Mouse (Mus musculus): ENCODE measurements around the gene Tex14. TPM values are rescaled to one million over a fixed set of nuclear protein-coding genes. Genes with fewer than 3 reads are reported as not detected.
"Not testable (repeated sequence)": the region's sequence is repeated elsewhere in the genome, so short reads cannot be mapped to it uniquely, and the experiment has no call there.

The Tex14 gene
- polyA plus RNA-seq, 1 experiment from 2014 or later, result not detected

GRCm38 (mm10) chr11:87449200-87449547 lies 44.3 kb downstream of the Tex14 start:
- H3K27ac ChIP-seq (ENCODE audit: low read length), result peak overlapping the region; percentile 58
- no peak for ATAC-seq (ENCODE audit: insufficient number of reproducible peaks, insufficient read depth, low FRiP score, low read depth)
- H3K4me3 ChIP-seq (ENCODE audit: low read depth, low read length), result no peak overlapping the region
- no peaks in the 10 kb centered on the region for H3K36me3 ChIP-seq (ENCODE audit: control insufficient read depth, insufficient read depth, low read length)
- H3K4me2 ChIP-seq (replicated peaks; ENCODE audit: low read depth, low read length), result no peak overlapping the region
- 10% methylated on average over 3 of the region's 3 CpGs for WGBS
- no peak overlapping the region for H3K9ac ChIP-seq (replicated peaks; ENCODE audit: low read depth, low read length)
- H3K4me1 ChIP-seq (ENCODE audit: control insufficient read depth, insufficient read depth, low read length), result no peaks in the 10 kb centered on the region
- no peaks in the 10 kb centered on the region for H3K9me3 ChIP-seq (ENCODE audit: control insufficient read depth, low read depth, low read length)
- H3K27me3 ChIP-seq (ENCODE audit: control insufficient read depth, insufficient read depth, low read length), result no peaks in the 10 kb centered on the region

GRCm38 (mm10) chr11:87449847-87450246 lies 45.0 kb downstream of the Tex14 start:
- H3K27me3 ChIP-seq (ENCODE audit: control insufficient read depth, insufficient read depth, low read length), result not testable (repeated sequence)

GRCm38 (mm10) chr11:87452779-87453178 lies 47.9 kb downstream of the Tex14 start:
- H3K4me1 ChIP-seq (ENCODE audit: control insufficient read depth, insufficient read depth, low read length); H3K36me3 ChIP-seq (ENCODE audit: control insufficient read depth, insufficient read depth, low read length); ATAC-seq (ENCODE audit: insufficient number of reproducible peaks, insufficient read depth, low FRiP score, low read depth); H3K27ac ChIP-seq (ENCODE audit: low read length); H3K4me3 ChIP-seq (ENCODE audit: low read depth, low read length); H3K4me2 ChIP-seq (replicated peaks; ENCODE audit: low read depth, low read length); H3K9me3 ChIP-seq (ENCODE audit: control insufficient read depth, low read depth, low read length); H3K9ac ChIP-seq (replicated peaks; ENCODE audit: low read depth, low read length); H3K27me3 ChIP-seq (ENCODE audit: control insufficient read depth, insufficient read depth, low read length): not testable (repeated sequence)
- WGBS, result 76% methylated on average over 6 of the region's 8 CpGs

More at GRCm38 (mm10) chr11:87449847-87450246, 45.0 kb downstream of the Tex14 start:
- WGBS, result 52% methylated on average over 5 of the region's 5 CpGs
- not testable (repeated sequence) for H3K9ac ChIP-seq (replicated peaks; ENCODE audit: low read depth, low read length); H3K4me2 ChIP-seq (replicated peaks; ENCODE audit: low read depth, low read length); H3K4me1 ChIP-seq (ENCODE audit: control insufficient read depth, insufficient read depth, low read length); H3K4me3 ChIP-seq (ENCODE audit: low read depth, low read length); H3K27ac ChIP-seq (ENCODE audit: low read length); H3K9me3 ChIP-seq (ENCODE audit: control insufficient read depth, low read depth, low read length); ATAC-seq (ENCODE audit: insufficient number of reproducible peaks, insufficient read depth, low FRiP score, low read depth); H3K36me3 ChIP-seq (ENCODE audit: control insufficient read depth, insufficient read depth, low read length)

- H3K4me1 ChIP-seq (ENCODE audit: control insufficient read depth, insufficient read depth, low read length), result no peaks in the 10 kb centered on the region
- no peak overlapping the region for H3K4me3 ChIP-seq (ENCODE audit: low read depth, low read length)
- no peaks in the 10 kb centered on the region for H3K9me3 ChIP-seq (ENCODE audit: control insufficient read depth, low read depth, low read length)
- no peak overlapping the region for H3K4me2 ChIP-seq (replicated peaks; ENCODE audit: low read depth, low read length)
- WGBS, result 12% methylated on average over 13 of the region's 13 CpGs
- no peaks in the 10 kb centered on the region for H3K27me3 ChIP-seq (ENCODE audit: control insufficient read depth, insufficient read depth, low read length)
- H3K36me3 ChIP-seq (ENCODE audit: control insufficient read depth, insufficient read depth, low read length), result no peaks in the 10 kb centered on the region
- H3K27ac ChIP-seq (ENCODE audit: low read length), result no peak overlapping the region
- no peak for ATAC-seq (ENCODE audit: insufficient number of reproducible peaks, insufficient read depth, low FRiP score, low read depth)
- no peak overlapping the region for H3K9ac ChIP-seq (replicated peaks; ENCODE audit: low read depth, low read length)
Measured at GRCm38 (mm10) chr11:87453216-87454034, 48.6 kb downstream of the Tex14 start.

- WGBS, result 78% methylated on average over 2 of the region's 2 CpGs
- no peaks in the 10 kb centered on the region for H3K36me3 ChIP-seq (ENCODE audit: control insufficient read depth, insufficient read depth, low read length)
- no peak overlapping the region for H3K9ac ChIP-seq (replicated peaks; ENCODE audit: low read depth, low read length)
- no peak overlapping the region for H3K4me3 ChIP-seq (ENCODE audit: low read depth, low read length)
- no peak overlapping the region for H3K4me2 ChIP-seq (replicated peaks; ENCODE audit: low read depth, low read length)
- H3K27ac ChIP-seq (ENCODE audit: low read length), result no peak overlapping the region
- no peaks in the 10 kb centered on the region for H3K4me1 ChIP-seq (ENCODE audit: control insufficient read depth, insufficient read depth, low read length)
- no peaks in the 10 kb centered on the region for H3K27me3 ChIP-seq (ENCODE audit: control insufficient read depth, insufficient read depth, low read length)
- no peak for ATAC-seq (ENCODE audit: insufficient number of reproducible peaks, insufficient read depth, low FRiP score, low read depth)
- no peaks in the 10 kb centered on the region for H3K9me3 ChIP-seq (ENCODE audit: control insufficient read depth, low read depth, low read length)
Measured at GRCm38 (mm10) chr11:87454035-87454690, 49.3 kb downstream of the Tex14 start.

- WGBS, result 85% methylated on average over 5 of the region's 5 CpGs
Measured at GRCm38 (mm10) chr11:87455573-87455972, 50.7 kb downstream of the Tex14 start.

GRCm38 (mm10) chr11:87455984-87456383 lies 51.1 kb downstream of the Tex14 start:
- 86% methylated on average over 4 of the region's 4 CpGs for WGBS
- Histone ChIP-seq H3K27ac (ENCODE audit: low read length) (no peak overlapping the region), H3K4me3 (ENCODE audit: low read depth, low read length) (no peak overlapping the region), H3K9ac (replicated peaks; ENCODE audit: low read depth, low read length) (no peak overlapping the region), H3K36me3 (ENCODE audit: control insufficient read depth, insufficient read depth, low read length) (no peaks in the 10 kb centered on the region), H3K27me3 (ENCODE audit: control insufficient read depth, insufficient read depth, low read length) (no peaks in the 10 kb centered on the region), H3K4me2 (replicated peaks; ENCODE audit: low read depth, low read length) (no peak overlapping the region), H3K9me3 (ENCODE audit: control insufficient read depth, low read depth, low read length) (no peaks in the 10 kb centered on the region), H3K4me1 (ENCODE audit: control insufficient read depth, insufficient read depth, low read length) (no peaks in the 10 kb centered on the region)
- no peak for ATAC-seq (ENCODE audit: insufficient number of reproducible peaks, insufficient read depth, low FRiP score, low read depth)

More at GRCm38 (mm10) chr11:87455573-87455972, 50.7 kb downstream of the Tex14 start:
- H3K4me3 ChIP-seq (ENCODE audit: low read depth, low read length), result no peak overlapping the region
- no peaks in the 10 kb centered on the region for H3K9me3 ChIP-seq (ENCODE audit: control insufficient read depth, low read depth, low read length)
- no peaks in the 10 kb centered on the region for H3K4me1 ChIP-seq (ENCODE audit: control insufficient read depth, insufficient read depth, low read length)
- no peak overlapping the region for H3K4me2 ChIP-seq (replicated peaks; ENCODE audit: low read depth, low read length)
- no peak overlapping the region for H3K9ac ChIP-seq (replicated peaks; ENCODE audit: low read depth, low read length)
- no peak overlapping the region for H3K27ac ChIP-seq (ENCODE audit: low read length)
- H3K36me3 ChIP-seq (ENCODE audit: control insufficient read depth, insufficient read depth, low read length), result no peaks in the 10 kb centered on the region
- no peaks in the 10 kb centered on the region for H3K27me3 ChIP-seq (ENCODE audit: control insufficient read depth, insufficient read depth, low read length)
- ATAC-seq (ENCODE audit: insufficient number of reproducible peaks, insufficient read depth, low FRiP score, low read depth), result no peak

- Histone ChIP-seq H3K4me1 (ENCODE audit: control insufficient read depth, insufficient read depth, low read length) (no peaks in the 10 kb centered on the region), H3K27ac (ENCODE audit: low read length) (no peak overlapping the region), H3K4me3 (ENCODE audit: low read depth, low read length) (no peak overlapping the region), H3K4me2 (replicated peaks; ENCODE audit: low read depth, low read length) (no peak overlapping the region), H3K36me3 (ENCODE audit: control insufficient read depth, insufficient read depth, low read length) (no peaks in the 10 kb centered on the region), H3K27me3 (ENCODE audit: control insufficient read depth, insufficient read depth, low read length) (no peaks in the 10 kb centered on the region), H3K9me3 (ENCODE audit: control insufficient read depth, low read depth, low read length) (no peaks in the 10 kb centered on the region), H3K9ac (replicated peaks; ENCODE audit: low read depth, low read length) (no peak overlapping the region)
- no peak for ATAC-seq (ENCODE audit: insufficient number of reproducible peaks, insufficient read depth, low FRiP score, low read depth)
- WGBS, result 90% methylated on average over 6 of the region's 6 CpGs
Measured at GRCm38 (mm10) chr11:87460566-87460965, 55.7 kb downstream of the Tex14 start.
